Mouse (Mus musculus): ENCODE measurements around the gene Rtn4rl1. TPM values are rescaled to one million over a fixed set of nuclear protein-coding genes. Genes with fewer than 3 reads are reported as not detected.

The Rtn4rl1 gene
- total RNA-seq, 2 experiments from 2014 or later, result 76.5 to 90.2 TPM

GRCm38 (mm10) chr11:75262181-75262580, 68.6 kb downstream of the Rtn4rl1 start:
- no peak for DNase-seq (ENCODE audit: low spot score in 2 of 2)
- intact Hi-C loops (cut with DNase I), result no loop called here

- no peak for DNase-seq (ENCODE audit: low spot score in 2 of 2)
- intact Hi-C loops (cut with DNase I), result no loop called here
Observed at GRCm38 (mm10) chr11:75262791-75263190, 69.2 kb downstream of the Rtn4rl1 start.

GRCm38 (mm10) chr11:75263274-75263963, 69.8 kb downstream of the Rtn4rl1 start:
- no peak for DNase-seq (ENCODE audit: low spot score in 2 of 2)
- intact Hi-C loops (cut with DNase I), result no loop called here

- DNase-seq (ENCODE audit: low spot score in 2 of 2), result no peak
- intact Hi-C loops (cut with DNase I), result no loop called here
Observed at GRCm38 (mm10) chr11:75263964-75264312, 70.4 kb downstream of the Rtn4rl1 start.

- DNase-seq (ENCODE audit: low spot score in 2 of 2), result no peak
- intact Hi-C loops (cut with DNase I), result no loop called here
Observed at GRCm38 (mm10) chr11:75264550-75264949, 71.0 kb downstream of the Rtn4rl1 start.

GRCm38 (mm10) chr11:75265545-75265944, 72.0 kb downstream of the Rtn4rl1 start:
- intact Hi-C loops (cut with DNase I), result no loop called here
- DNase-seq (ENCODE audit: low spot score in 2 of 2), result no peak

- intact Hi-C loops (cut with DNase I), result no loop called here
- DNase-seq (ENCODE audit: low spot score in 2 of 2), result peak; percentile 56 to 89
Observed at GRCm38 (mm10) chr11:75267826-75268281, 74.3 kb downstream of the Rtn4rl1 start.

GRCm38 (mm10) chr11:75268492-75268891, 74.9 kb downstream of the Rtn4rl1 start:
- no peak for DNase-seq (ENCODE audit: low spot score in 2 of 2)
- intact Hi-C loops (cut with DNase I), result no loop called here

- intact Hi-C loops (cut with DNase I), result no loop called here
- DNase-seq (ENCODE audit: low spot score in 2 of 2), result no peak
Observed at GRCm38 (mm10) chr11:75269213-75269612, 75.6 kb downstream of the Rtn4rl1 start.

- no peak for DNase-seq (ENCODE audit: low spot score in 2 of 2)
- intact Hi-C loops (cut with DNase I), result no loop called here
Observed at GRCm38 (mm10) chr11:75270276-75270984, 76.8 kb downstream of the Rtn4rl1 start.

GRCm38 (mm10) chr11:75270985-75271434, 77.4 kb downstream of the Rtn4rl1 start:
- intact Hi-C loops (cut with DNase I), result no loop called here
- DNase-seq (ENCODE audit: low spot score in 2 of 2), result peak in 1 of 2 experiments; percentile 63

GRCm38 (mm10) chr11:75273466-75273865, 79.9 kb downstream of the Rtn4rl1 start:
- intact Hi-C loops (cut with DNase I), result no loop called here
- DNase-seq (ENCODE audit: low spot score in 2 of 2), result peak in 1 of 2 experiments; percentile 78

- intact Hi-C loops (cut with DNase I), result no loop called here
- no peak for DNase-seq (ENCODE audit: low spot score in 2 of 2)
Observed at GRCm38 (mm10) chr11:75275035-75275434, 81.5 kb downstream of the Rtn4rl1 start.

GRCm38 (mm10) chr11:75278115-75278514, 84.5 kb downstream of the Rtn4rl1 start:
- DNase-seq (ENCODE audit: low spot score in 2 of 2), result no peak
- intact Hi-C loops (cut with DNase I), result no loop called here

GRCm38 (mm10) chr11:75279013-75279341, 85.4 kb downstream of the Rtn4rl1 start:
- no peak for DNase-seq (ENCODE audit: low spot score in 2 of 2)

GRCm38 (mm10) chr11:75279342-75280065, 85.9 kb downstream of the Rtn4rl1 start:
- no peak for DNase-seq (ENCODE audit: low spot score in 2 of 2)
- intact Hi-C loops (cut with DNase I), result no loop called here

More at GRCm38 (mm10) chr11:75279013-75279341, 85.4 kb downstream of the Rtn4rl1 start:
- intact Hi-C loops (cut with DNase I), result no loop called here

- intact Hi-C loops (cut with DNase I), result no loop called here
- DNase-seq (ENCODE audit: low spot score in 2 of 2), result no peak
Observed at GRCm38 (mm10) chr11:75280066-75280410, 86.5 kb downstream of the Rtn4rl1 start.

- intact Hi-C loops (cut with DNase I), result no loop called here
- no peak for DNase-seq (ENCODE audit: low spot score in 2 of 2)
Observed at GRCm38 (mm10) chr11:75280435-75281001, 86.9 kb downstream of the Rtn4rl1 start.

- no peak for DNase-seq (ENCODE audit: low spot score in 2 of 2)
- intact Hi-C loops (cut with DNase I), result no loop called here
Observed at GRCm38 (mm10) chr11:75281380-75282256, 88.0 kb downstream of the Rtn4rl1 start.

All from left cerebral cortex, postnatal 25 days (tissue).